Mouse (Mus musculus): ENCODE measurements around the gene Cand1. TPM values are rescaled to one million over a fixed set of nuclear protein-coding genes. Genes with fewer than 3 reads are reported as not detected.
A peak's percentile ranks its signal among the peaks of the same experiment; 100 is the strongest.

The Cand1 gene
- total RNA-seq, 4 experiments from 2014 or later, result 136 to 168 (median 148) TPM

- DNase-seq (ENCODE audit: low spot score in 2 of 2), result no peak
Measured at GRCm38 (mm10) chr10:119212443-119212842, 27.4 kb downstream of the Cand1 start.

- no peak for DNase-seq (ENCODE audit: low spot score in 2 of 2)
Measured at GRCm38 (mm10) chr10:119211251-119211650, 28.6 kb downstream of the Cand1 start.

- DNase-seq (ENCODE audit: low spot score in 2 of 2), result no peak
Measured at GRCm38 (mm10) chr10:119206309-119206932, 33.4 kb downstream of the Cand1 start.

GRCm38 (mm10) chr10:119205229-119205628 is 34.6 kb downstream of the Cand1 start:
- DNase-seq (ENCODE audit: low spot score in 2 of 2), result no peak

- no peak for DNase-seq (ENCODE audit: low spot score in 2 of 2)
Measured at GRCm38 (mm10) chr10:119204334-119204946, 35.4 kb downstream of the Cand1 start.

GRCm38 (mm10) chr10:119199864-119200263 is 40.0 kb downstream of the Cand1 start:
- DNase-seq (ENCODE audit: low spot score in 2 of 2), result no peak

GRCm38 (mm10) chr10:119198186-119198880 is 41.5 kb downstream of the Cand1 start:
- peak in 1 of 2 experiments; percentile 29 for DNase-seq (ENCODE audit: low spot score in 2 of 2)

- no peak for DNase-seq (ENCODE audit: low spot score in 2 of 2)
Measured at GRCm38 (mm10) chr10:119197621-119198150, 42.2 kb downstream of the Cand1 start.

- no peak for DNase-seq (ENCODE audit: low spot score in 2 of 2)
Measured at GRCm38 (mm10) chr10:119192598-119193372, 47.1 kb downstream of the Cand1 start.

GRCm38 (mm10) chr10:119187720-119188119 is 52.1 kb downstream of the Cand1 start:
- no peak for DNase-seq (ENCODE audit: low spot score in 2 of 2)

- DNase-seq (ENCODE audit: low spot score in 2 of 2), result no peak
Measured at GRCm38 (mm10) chr10:119169656-119170055, 70.2 kb downstream of the Cand1 start.

GRCm38 (mm10) chr10:119169237-119169636 is 70.6 kb downstream of the Cand1 start:
- DNase-seq (ENCODE audit: low spot score in 2 of 2), result no peak

GRCm38 (mm10) chr10:119168791-119169190 is 71.1 kb downstream of the Cand1 start:
- peak in 1 of 2 experiments; percentile 8 for DNase-seq (ENCODE audit: low spot score in 2 of 2)

- DNase-seq (ENCODE audit: low spot score in 2 of 2), result no peak
Measured at GRCm38 (mm10) chr10:119167858-119168257, 72.0 kb downstream of the Cand1 start.

GRCm38 (mm10) chr10:119165051-119165450 is 74.8 kb downstream of the Cand1 start:
- DNase-seq (ENCODE audit: low spot score in 2 of 2), result no peak

- no peak for DNase-seq (ENCODE audit: low spot score in 2 of 2)
Measured at GRCm38 (mm10) chr10:119161820-119162382, 78.0 kb downstream of the Cand1 start.

- DNase-seq (ENCODE audit: low spot score in 2 of 2), result no peak
Measured at GRCm38 (mm10) chr10:119160161-119160560, 79.7 kb downstream of the Cand1 start.

GRCm38 (mm10) chr10:119149261-119149660 is 90.6 kb downstream of the Cand1 start:
- no peak for DNase-seq (ENCODE audit: low spot score in 2 of 2)

Data from layer of hippocampus, adult 8-10 months (tissue).